Mouse (Mus musculus): ENCODE data around the gene Irf3. TPM values are rescaled to one million over a fixed set of nuclear protein-coding genes. Genes with fewer than 3 reads are reported as not detected.

Gene Irf3
- polyA plus RNA-seq, 1 experiment from 2014 or later: 43.2 TPM

GRCm38 (mm10) chr7:45030857-45031256 is 33.4 kb downstream of the Irf3 start:
- WGBS (ENCODE audit: insufficient replicate concordance): 85% methylated on average over 8 of the region's 8 CpGs
- Histone ChIP-seq H3K9ac (ENCODE audit: low read depth, low read length) (no peak overlapping the region), H3K36me3 (ENCODE audit: control insufficient read depth, insufficient read depth) (peaks cover 14% of the 10 kb centered on the region), H3K9me3 (replicated peaks; ENCODE audit: control insufficient read depth, low read length) (no peaks in the 10 kb centered on the region), H3K4me1 (ENCODE audit: control insufficient read depth, low read depth, low read length) (no peaks in the 10 kb centered on the region), H3K4me2 (ENCODE audit: low read depth, low read length) (no peak overlapping the region), H3K27ac (ENCODE audit: low read length) (no peak overlapping the region), H3K4me3 (ENCODE audit: low read depth, low read length) (no peak overlapping the region), H3K27me3 (ENCODE audit: control insufficient read depth, insufficient read depth, low read depth, low read length) (no peaks in the 10 kb centered on the region)
- no peak for ATAC-seq (ENCODE audit: low read depth)

- 87% methylated on average over 19 of the region's 19 CpGs for WGBS (ENCODE audit: insufficient replicate concordance)
- H3K4me3 ChIP-seq (ENCODE audit: low read depth, low read length): no peak overlapping the region
- H3K9ac ChIP-seq (ENCODE audit: low read depth, low read length): no peak overlapping the region
- ATAC-seq (ENCODE audit: low read depth): no peak
- H3K9me3 ChIP-seq (replicated peaks; ENCODE audit: control insufficient read depth, low read length): no peaks in the 10 kb centered on the region
- H3K4me1 ChIP-seq (ENCODE audit: control insufficient read depth, low read depth, low read length): no peaks in the 10 kb centered on the region
- no peak overlapping the region for H3K27ac ChIP-seq (ENCODE audit: low read length)
- H3K27me3 ChIP-seq (ENCODE audit: control insufficient read depth, insufficient read depth, low read depth, low read length): no peaks in the 10 kb centered on the region
- H3K36me3 ChIP-seq (ENCODE audit: control insufficient read depth, insufficient read depth): peaks cover 18% of the 10 kb centered on the region
- H3K4me2 ChIP-seq (ENCODE audit: low read depth, low read length): no peak overlapping the region
These were observed 36.4 kb downstream of the Irf3 start for GRCm38 (mm10) chr7:45033722-45034359.

- Histone ChIP-seq H3K4me3 (ENCODE audit: low read depth, low read length) (no peak overlapping the region), H3K27me3 (ENCODE audit: control insufficient read depth, insufficient read depth, low read depth, low read length) (no peaks in the 10 kb centered on the region), H3K4me2 (ENCODE audit: low read depth, low read length) (no peak overlapping the region), H3K9ac (ENCODE audit: low read depth, low read length) (no peak overlapping the region), H3K9me3 (replicated peaks; ENCODE audit: control insufficient read depth, low read length) (no peaks in the 10 kb centered on the region), H3K27ac (ENCODE audit: low read length) (no peak overlapping the region), H3K4me1 (ENCODE audit: control insufficient read depth, low read depth, low read length) (no peaks in the 10 kb centered on the region), H3K36me3 (ENCODE audit: control insufficient read depth, insufficient read depth) (peaks cover 26% of the 10 kb centered on the region)
- ATAC-seq (ENCODE audit: low read depth): no peak
- 73% methylated on average over 3 of the region's 3 CpGs for WGBS (ENCODE audit: insufficient replicate concordance)
These were observed 38.2 kb downstream of the Irf3 start for GRCm38 (mm10) chr7:45035631-45036030.

GRCm38 (mm10) chr7:45036702-45037101 is 39.3 kb downstream of the Irf3 start:
- H3K4me3 ChIP-seq (ENCODE audit: low read depth, low read length): no peak overlapping the region
- H3K4me1 ChIP-seq (ENCODE audit: control insufficient read depth, low read depth, low read length): no peaks in the 10 kb centered on the region
- peaks cover 31% of the 10 kb centered on the region for H3K36me3 ChIP-seq (ENCODE audit: control insufficient read depth, insufficient read depth)
- WGBS (ENCODE audit: insufficient replicate concordance): 72% methylated on average over 11 of the region's 11 CpGs
- H3K9me3 ChIP-seq (replicated peaks; ENCODE audit: control insufficient read depth, low read length): no peaks in the 10 kb centered on the region
- H3K27me3 ChIP-seq (ENCODE audit: control insufficient read depth, insufficient read depth, low read depth, low read length): no peaks in the 10 kb centered on the region
- no peak overlapping the region for H3K9ac ChIP-seq (ENCODE audit: low read depth, low read length)
- ATAC-seq (ENCODE audit: low read depth): no peak
- H3K4me2 ChIP-seq (ENCODE audit: low read depth, low read length): no peak overlapping the region
- no peak overlapping the region for H3K27ac ChIP-seq (ENCODE audit: low read length)

GRCm38 (mm10) chr7:45037720-45038361 is 40.4 kb downstream of the Irf3 start:
- peaks cover 36% of the 10 kb centered on the region for H3K36me3 ChIP-seq (ENCODE audit: control insufficient read depth, insufficient read depth)
- WGBS (ENCODE audit: insufficient replicate concordance): 47% methylated on average over 7 of the region's 7 CpGs
- H3K4me2 ChIP-seq (ENCODE audit: low read depth, low read length): no peak overlapping the region
- ATAC-seq (ENCODE audit: low read depth): peak; percentile 50; the same call in 1 of the 2 replicates
- no peak overlapping the region for H3K4me3 ChIP-seq (ENCODE audit: low read depth, low read length)
- H3K9ac ChIP-seq (ENCODE audit: low read depth, low read length): no peak overlapping the region
- no peaks in the 10 kb centered on the region for H3K27me3 ChIP-seq (ENCODE audit: control insufficient read depth, insufficient read depth, low read depth, low read length)
- no peak overlapping the region for H3K27ac ChIP-seq (ENCODE audit: low read length)
- H3K9me3 ChIP-seq (replicated peaks; ENCODE audit: control insufficient read depth, low read length): no peaks in the 10 kb centered on the region
- H3K4me1 ChIP-seq (ENCODE audit: control insufficient read depth, low read depth, low read length): no peaks in the 10 kb centered on the region

GRCm38 (mm10) chr7:45038411-45038810 is 41.0 kb downstream of the Irf3 start:
- Histone ChIP-seq H3K9me3 (replicated peaks; ENCODE audit: control insufficient read depth, low read length) (no peaks in the 10 kb centered on the region), H3K4me2 (ENCODE audit: low read depth, low read length) (no peak overlapping the region), H3K36me3 (ENCODE audit: control insufficient read depth, insufficient read depth) (peaks cover 34% of the 10 kb centered on the region), H3K4me3 (ENCODE audit: low read depth, low read length) (no peak overlapping the region), H3K27me3 (ENCODE audit: control insufficient read depth, insufficient read depth, low read depth, low read length) (no peaks in the 10 kb centered on the region), H3K9ac (ENCODE audit: low read depth, low read length) (no peak overlapping the region), H3K4me1 (ENCODE audit: control insufficient read depth, low read depth, low read length) (no peaks in the 10 kb centered on the region), H3K27ac (ENCODE audit: low read length) (no peak overlapping the region)
- WGBS (ENCODE audit: insufficient replicate concordance): 81% methylated on average over 9 of the region's 9 CpGs
- ATAC-seq (ENCODE audit: low read depth): no peak

- H3K27me3 ChIP-seq (ENCODE audit: control insufficient read depth, insufficient read depth, low read depth, low read length): no peaks in the 10 kb centered on the region
- H3K27ac ChIP-seq (ENCODE audit: low read length): no peak overlapping the region
- no peaks in the 10 kb centered on the region for H3K4me1 ChIP-seq (ENCODE audit: control insufficient read depth, low read depth, low read length)
- H3K9ac ChIP-seq (ENCODE audit: low read depth, low read length): no peak overlapping the region
- H3K4me2 ChIP-seq (ENCODE audit: low read depth, low read length): no peak overlapping the region
- no peak overlapping the region for H3K4me3 ChIP-seq (ENCODE audit: low read depth, low read length)
- H3K36me3 ChIP-seq (ENCODE audit: control insufficient read depth, insufficient read depth): peaks cover 31% of the 10 kb centered on the region
- 83% methylated on average over 9 of the region's 9 CpGs for WGBS (ENCODE audit: insufficient replicate concordance)
- no peaks in the 10 kb centered on the region for H3K9me3 ChIP-seq (replicated peaks; ENCODE audit: control insufficient read depth, low read length)
- ATAC-seq (ENCODE audit: low read depth): no peak
These were observed 43.4 kb downstream of the Irf3 start for GRCm38 (mm10) chr7:45040851-45041250.

GRCm38 (mm10) chr7:45043307-45043706 is 45.9 kb downstream of the Irf3 start:
- WGBS (ENCODE audit: insufficient replicate concordance): 85% methylated on average over 13 of the region's 14 CpGs
- no peak for ATAC-seq (ENCODE audit: low read depth)
- no peaks in the 10 kb centered on the region for H3K9me3 ChIP-seq (replicated peaks; ENCODE audit: control insufficient read depth, low read length)

GRCm38 (mm10) chr7:45045741-45046140 is 48.3 kb downstream of the Irf3 start:
- Histone ChIP-seq H3K27me3 (ENCODE audit: control insufficient read depth, insufficient read depth, low read depth, low read length) (no peaks in the 10 kb centered on the region), H3K4me3 (ENCODE audit: low read depth, low read length) (no peak overlapping the region), H3K9me3 (replicated peaks; ENCODE audit: control insufficient read depth, low read length) (no peaks in the 10 kb centered on the region), H3K4me1 (ENCODE audit: control insufficient read depth, low read depth, low read length) (peaks cover 1% of the 10 kb centered on the region; the same call in 1 of the 2 replicates), H3K4me2 (ENCODE audit: low read depth, low read length) (no peak overlapping the region), H3K36me3 (ENCODE audit: control insufficient read depth, insufficient read depth) (peaks cover 24% of the 10 kb centered on the region), H3K27ac (ENCODE audit: low read length) (no peak overlapping the region), H3K9ac (ENCODE audit: low read depth, low read length) (no peak overlapping the region)
- 88% methylated on average over 22 of the region's 22 CpGs for WGBS (ENCODE audit: insufficient replicate concordance)
- no peak for ATAC-seq (ENCODE audit: low read depth)

More at GRCm38 (mm10) chr7:45043307-45043706, 45.9 kb downstream of the Irf3 start:
- Histone ChIP-seq H3K4me3 (ENCODE audit: low read depth, low read length) (no peak overlapping the region), H3K4me1 (ENCODE audit: control insufficient read depth, low read depth, low read length) (no peaks in the 10 kb centered on the region), H3K36me3 (ENCODE audit: control insufficient read depth, insufficient read depth) (peaks cover 32% of the 10 kb centered on the region), H3K27ac (ENCODE audit: low read length) (no peak overlapping the region), H3K27me3 (ENCODE audit: control insufficient read depth, insufficient read depth, low read depth, low read length) (no peaks in the 10 kb centered on the region), H3K4me2 (ENCODE audit: low read depth, low read length) (no peak overlapping the region), H3K9ac (ENCODE audit: low read depth, low read length) (no peak overlapping the region)
